Mouse (Mus musculus): Measurements from ENCODE around the gene Zzef1.

- no peak for TF ChIP-seq CTCF (IDR thresholded peaks at IDR 0.05; ENCODE audit: low read depth, low read length)
- TF ChIP-seq EP300 (IDR thresholded peaks at IDR 0.05; ENCODE audit: insufficient read depth, low read depth, low read length), result no peak
Observed at GRCm38 (mm10) chr11:72963058-72963788, 167.2 kb downstream of the Zzef1 start.
